Mouse (Mus musculus) heart, embryonic 15.5 days (tissue): ENCODE data around the gene Galnt10. TPM values are rescaled to one million over a fixed set of nuclear protein-coding genes. Genes with fewer than 3 reads are reported as not detected.

ENCODE experiments used
- ATAC-seq: fragments of 200-750 bp; cut with Nextera tagmentation; replicated peaks from 2 replicates; pipeline ENCODE4 v1.8.0; 2017; ENCODE audit warnings: low read depth, moderate TSS enrichment; ENCODE audit not compliant: insufficient number of reproducible peaks, insufficient read depth, low FRiP score
- H3K27ac ChIP-seq: fragments of 300-500 bp; sonication (generic); 2 replicates; pipeline ENCODE4 v1.5.1; 2015; ENCODE audit warnings: mild to moderate bottlenecking, inconsistent platforms
- H3K27me3 ChIP-seq: fragments of 300-500 bp; sonication (generic); 2 replicates; pipeline ENCODE4 v1.6.1; 2015; ENCODE audit warnings: inconsistent platforms
- H3K36me3 ChIP-seq: fragments of 300-500 bp; sonication (generic); 2 replicates; pipeline ENCODE4 v1.6.1; 2015; ENCODE audit warnings: mild to moderate bottlenecking, inconsistent platforms
- H3K4me1 ChIP-seq: fragments of 300-500 bp; sonication (generic); replicated peaks from 2 replicates; pipeline ENCODE4 v1.6.1; 2015; ENCODE audit warnings: inconsistent platforms
- H3K4me2 ChIP-seq: fragments of 300-500 bp; sonication (generic); 2 replicates; pipeline ENCODE4 v1.6.1; 2015; ENCODE audit warnings: inconsistent platforms, mild to moderate bottlenecking, moderate library complexity
- H3K4me3 ChIP-seq: fragments of 300-500 bp; sonication (generic); 2 replicates; pipeline ENCODE4 v1.5.1; 2015; ENCODE audit warnings: mild to moderate bottlenecking, inconsistent platforms
- H3K9ac ChIP-seq: fragments of 300-500 bp; sonication (generic); 2 replicates; pipeline ENCODE4 v1.6.1; 2015; ENCODE audit warnings: mild to moderate bottlenecking, inconsistent platforms
- H3K9me3 ChIP-seq: fragments of 300-500 bp; sonication (generic); replicated peaks from 2 replicates; pipeline ENCODE4 v1.6.1; 2016; ENCODE audit warnings: inconsistent platforms
- WGBS: fragments of 180-500 bp; shearing (Covaris S2); methylation state at CpG from one replicate; pipeline ENCODE4 v1.1.7; 2015; ENCODE audit warnings: mixed read lengths; 5-methylcytosine and 5-hydroxymethylcytosine counted together
- polyA plus RNA-seq: library from polyadenylated mRNA; unstranded; fragments of >200 nt; fragmentation: Nextera tagmentation; extraction: Ambion mirVana; gene quantifications from 2 replicates; pipeline ENCODE4 v1.2.1, GENCODE M21; 2015

Galnt10 gene
- polyA plus RNA-seq, 1 experiment from 2014 or later: 8.9 TPM

- 37% methylated on average over 13 of the region's 13 CpGs for WGBS
Measured at GRCm38 (mm10) chr11:57615871-57616270, 29.4 kb upstream of the Galnt10 start.

GRCm38 (mm10) chr11:57617526-57618264 is 27.5 kb upstream of the Galnt10 start:
- WGBS: 24% methylated on average over 15 of the region's 15 CpGs
- H3K9me3 ChIP-seq: no peaks in the 10 kb centered on the region
- H3K27ac ChIP-seq: no peak overlapping the region
- H3K4me3 ChIP-seq: no peak overlapping the region
- H3K4me1 ChIP-seq: 0 out of 2 replicates have a peak, but pooled peaks cover 3% of the 10 kb centered on the region
- no peak overlapping the region for H3K4me2 ChIP-seq
- no peak overlapping the region for H3K9ac ChIP-seq
- no peak for ATAC-seq
- peaks cover 14% of the 10 kb centered on the region; the same call in 1 of the 2 replicates for H3K27me3 ChIP-seq
- H3K36me3 ChIP-seq: no peaks in the 10 kb centered on the region

More at GRCm38 (mm10) chr11:57615871-57616270, 29.4 kb upstream of the Galnt10 start:
- Histone ChIP-seq H3K27ac (no peak overlapping the region), H3K27me3 (peaks cover 14% of the 10 kb centered on the region; the same call in 1 of the 2 replicates), H3K9ac (no peak overlapping the region), H3K4me3 (no peak overlapping the region), H3K36me3 (no peaks in the 10 kb centered on the region), H3K4me1 (0 out of 2 replicates have a peak, but pooled peaks cover 3% of the 10 kb centered on the region), H3K9me3 (no peaks in the 10 kb centered on the region), H3K4me2 (no peak overlapping the region)
- no peak for ATAC-seq

GRCm38 (mm10) chr11:57621472-57621871 is 23.8 kb upstream of the Galnt10 start:
- ATAC-seq: no peak
- H3K9me3 ChIP-seq: no peaks in the 10 kb centered on the region
- H3K27ac ChIP-seq: no peak overlapping the region
- no peaks in the 10 kb centered on the region for H3K36me3 ChIP-seq
- no peak overlapping the region for H3K4me3 ChIP-seq
- H3K27me3 ChIP-seq: peaks cover under 1% of the 10 kb centered on the region; the same call in 1 of the 2 replicates
- WGBS: 76% methylated on average over 3 of the region's 3 CpGs
- no peak overlapping the region for H3K9ac ChIP-seq
- H3K4me1 ChIP-seq: 0 out of 2 replicates have a peak, but pooled peaks cover 3% of the 10 kb centered on the region
- H3K4me2 ChIP-seq: no peak overlapping the region

- Histone ChIP-seq H3K4me2 (no peak overlapping the region), H3K4me1 (0 out of 2 replicates have a peak, but pooled peaks cover 3% of the 10 kb centered on the region), H3K4me3 (no peak overlapping the region), H3K36me3 (no peaks in the 10 kb centered on the region), H3K9me3 (no peaks in the 10 kb centered on the region), H3K27me3 (no peaks in the 10 kb centered on the region), H3K9ac (no peak overlapping the region), H3K27ac (no peak overlapping the region)
- ATAC-seq: no peak
Measured at GRCm38 (mm10) chr11:57621876-57622275, 23.4 kb upstream of the Galnt10 start.

- no peaks in the 10 kb centered on the region for H3K27me3 ChIP-seq
- no peak overlapping the region for H3K4me2 ChIP-seq
- no peaks in the 10 kb centered on the region for H3K4me1 ChIP-seq
- H3K9ac ChIP-seq: no peak overlapping the region
- H3K27ac ChIP-seq: no peak overlapping the region
- ATAC-seq: no peak
- no peaks in the 10 kb centered on the region for H3K9me3 ChIP-seq
- H3K36me3 ChIP-seq: no peaks in the 10 kb centered on the region
- no peak overlapping the region for H3K4me3 ChIP-seq
- 49% methylated on average over 5 of the region's 5 CpGs for WGBS
Measured at GRCm38 (mm10) chr11:57624490-57624893, 20.8 kb upstream of the Galnt10 start.

GRCm38 (mm10) chr11:57625465-57625864 is 19.8 kb upstream of the Galnt10 start:
- Histone ChIP-seq H3K9ac (no peak overlapping the region), H3K27ac (no peak overlapping the region), H3K27me3 (no peaks in the 10 kb centered on the region), H3K36me3 (no peaks in the 10 kb centered on the region), H3K4me1 (no peaks in the 10 kb centered on the region), H3K4me3 (no peak overlapping the region), H3K9me3 (no peaks in the 10 kb centered on the region), H3K4me2 (no peak overlapping the region)
- no peak for ATAC-seq

GRCm38 (mm10) chr11:57627086-57627735 is 18.0 kb upstream of the Galnt10 start:
- H3K9ac ChIP-seq: no peak overlapping the region
- ATAC-seq: no peak
- H3K4me3 ChIP-seq: no peak overlapping the region
- WGBS: 42% methylated on average over 9 of the region's 9 CpGs
- H3K36me3 ChIP-seq: no peaks in the 10 kb centered on the region
- no peak overlapping the region for H3K4me2 ChIP-seq
- H3K9me3 ChIP-seq: no peaks in the 10 kb centered on the region
- H3K27ac ChIP-seq: no peak overlapping the region
- no peaks in the 10 kb centered on the region for H3K27me3 ChIP-seq
- 0 out of 2 replicates have a peak, but pooled peaks cover 3% of the 10 kb centered on the region for H3K4me1 ChIP-seq

GRCm38 (mm10) chr11:57631805-57632485 is 13.3 kb upstream of the Galnt10 start:
- no peaks in the 10 kb centered on the region for H3K9me3 ChIP-seq
- no peak overlapping the region for H3K4me3 ChIP-seq
- no peak overlapping the region for H3K9ac ChIP-seq
- 0 out of 2 replicates have a peak, but pooled peaks cover 3% of the 10 kb centered on the region for H3K4me1 ChIP-seq
- 0 out of 2 replicates have a peak, but pooled peaks cover 5% of the 10 kb centered on the region for H3K27me3 ChIP-seq
- no peaks in the 10 kb centered on the region for H3K36me3 ChIP-seq
- H3K4me2 ChIP-seq: no peak overlapping the region
- WGBS: 66% methylated on average over 7 of the region's 7 CpGs
- ATAC-seq: no peak; the same call in 1 of the 2 replicates
- H3K27ac ChIP-seq: no peak overlapping the region

- Histone ChIP-seq H3K27ac (no peak overlapping the region), H3K4me2 (no peak overlapping the region), H3K36me3 (no peaks in the 10 kb centered on the region), H3K27me3 (0 out of 2 replicates have a peak, but pooled peaks cover 5% of the 10 kb centered on the region), H3K4me1 (0 out of 2 replicates have a peak, but pooled peaks cover 3% of the 10 kb centered on the region), H3K9me3 (no peaks in the 10 kb centered on the region), H3K9ac (no peak overlapping the region), H3K4me3 (no peak overlapping the region)
- ATAC-seq: no peak
- WGBS: 84% methylated on average over 2 of the region's 2 CpGs
Measured at GRCm38 (mm10) chr11:57633006-57633405, 12.2 kb upstream of the Galnt10 start.

GRCm38 (mm10) chr11:57633975-57634585 is 11.2 kb upstream of the Galnt10 start:
- WGBS: 59% methylated on average over 6 of the region's 6 CpGs
- Histone ChIP-seq H3K27me3 (0 out of 2 replicates have a peak, but pooled peaks cover 5% of the 10 kb centered on the region), H3K4me3 (no peak overlapping the region), H3K36me3 (no peaks in the 10 kb centered on the region), H3K27ac (no peak overlapping the region), H3K9ac (no peak overlapping the region), H3K9me3 (no peaks in the 10 kb centered on the region), H3K4me2 (no peak overlapping the region), H3K4me1 (0 out of 2 replicates have a peak, but pooled peaks cover 3% of the 10 kb centered on the region)
- ATAC-seq: no peak

- Histone ChIP-seq H3K4me2 (no peak overlapping the region), H3K4me1 (0 out of 2 replicates have a peak, but pooled peaks cover 3% of the 10 kb centered on the region), H3K27ac (no peak overlapping the region), H3K9ac (no peak overlapping the region), H3K4me3 (no peak overlapping the region), H3K9me3 (no peaks in the 10 kb centered on the region), H3K27me3 (0 out of 2 replicates have a peak, but pooled peaks cover 5% of the 10 kb centered on the region), H3K36me3 (no peaks in the 10 kb centered on the region)
- 14% methylated on average over 9 of the region's 9 CpGs for WGBS
- ATAC-seq: no peak
Measured at GRCm38 (mm10) chr11:57635148-57635547, 10.1 kb upstream of the Galnt10 start.
